Mouse (Mus musculus): Measurements from ENCODE around the gene Scd2. TPM values are rescaled to one million over a fixed set of nuclear protein-coding genes. Genes with fewer than 3 reads are reported as not detected.

Scd2 gene
- total RNA-seq, 1 experiment, result 284 TPM

DNA sequence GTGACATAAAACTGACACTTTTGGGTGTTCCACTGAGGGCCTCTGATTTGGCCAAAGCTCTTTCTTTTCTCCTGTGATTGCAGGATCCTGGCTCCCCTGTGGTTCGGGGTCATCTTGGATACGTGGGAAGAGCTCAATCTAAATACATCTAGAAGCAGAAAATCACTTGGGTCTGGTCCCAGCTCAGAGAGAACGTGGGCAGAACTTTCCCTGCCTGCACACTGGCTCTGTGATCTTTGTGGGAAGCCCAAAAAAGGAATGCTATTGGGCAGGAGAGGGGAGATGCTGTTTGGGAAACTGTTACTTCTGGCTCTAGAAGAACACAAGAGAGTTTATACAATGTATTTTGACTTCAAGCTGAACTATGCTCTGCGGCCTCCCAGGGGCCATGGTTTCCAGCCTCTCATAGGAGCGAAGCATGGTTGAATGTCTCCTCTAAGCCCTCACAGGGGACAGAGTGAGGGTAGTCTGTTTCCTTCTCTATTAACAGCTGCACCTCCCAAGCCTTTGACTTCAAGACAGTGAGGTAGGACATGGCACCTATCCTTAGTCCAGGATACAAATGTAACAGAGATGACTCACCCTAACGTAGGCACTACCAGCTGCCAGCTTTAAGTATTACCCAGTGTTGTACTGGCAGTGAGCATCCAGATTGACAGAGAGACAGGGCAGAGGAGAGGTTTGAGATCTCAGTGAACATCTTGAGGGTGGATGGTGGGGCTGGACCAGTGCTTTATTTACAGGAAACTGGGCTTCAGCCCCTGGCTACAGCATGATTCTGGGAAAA, 42.6 kb downstream of the Scd2 start:
- H3K9ac ChIP-seq (ENCODE audit: insufficient read depth, low read depth, low read length, poor library complexity, severe bottlenecking), result no peak overlapping the region
- H3K4me1 ChIP-seq (ENCODE audit: control insufficient read depth in 2 of 2, insufficient read depth in 2 of 2, low read length in 2 of 2, poor library complexity in 1 of 2), result no peaks in the 10 kb centered on the region
- no peak overlapping the region for H3K27ac ChIP-seq (ENCODE audit: insufficient read depth, low read depth, low read length, poor library complexity, severe bottlenecking)
- no peak for DNase-seq (ENCODE audit: low read depth, low spot score)
- H3K9me3 ChIP-seq (ENCODE audit: control insufficient read depth, insufficient read depth, low read depth, low read length), result no peaks in the 10 kb centered on the region
- no peak overlapping the region for H3K4me3 ChIP-seq (ENCODE audit: insufficient read depth in 1 of 2, low read depth in 1 of 2, low read length in 2 of 2, poor library complexity in 1 of 2, severe bottlenecking in 1 of 2)
- H3K36me3 ChIP-seq (ENCODE audit: control insufficient read depth, insufficient read depth, low read length, poor library complexity, severe bottlenecking), result no peaks in the 10 kb centered on the region
- in situ Hi-C loops (cut with MboI; ENCODE audit: low sequenced_read_pairs in 2 of 2, unreplicated experiment in 2 of 2), result no loop called here
- no peak for TF ChIP-seq MAFK (IDR thresholded peaks at IDR 0.05; ENCODE audit: insufficient read depth, low read depth, low read length)
- no peak for TF ChIP-seq ZNF384 (IDR thresholded peaks at IDR 0.05; ENCODE audit: low read depth, low read length)
- TF ChIP-seq CHD2 (IDR thresholded peaks at IDR 0.05; ENCODE audit: low read depth, low read length), result no peak
- no peak for TF ChIP-seq ZC3H11A (IDR thresholded peaks at IDR 0.05; ENCODE audit: borderline replicate concordance, low read depth, low read length)
- TF ChIP-seq HCFC1 (IDR thresholded peaks at IDR 0.05; ENCODE audit: borderline replicate concordance, insufficient read depth, low read length), result no peak

DNA sequence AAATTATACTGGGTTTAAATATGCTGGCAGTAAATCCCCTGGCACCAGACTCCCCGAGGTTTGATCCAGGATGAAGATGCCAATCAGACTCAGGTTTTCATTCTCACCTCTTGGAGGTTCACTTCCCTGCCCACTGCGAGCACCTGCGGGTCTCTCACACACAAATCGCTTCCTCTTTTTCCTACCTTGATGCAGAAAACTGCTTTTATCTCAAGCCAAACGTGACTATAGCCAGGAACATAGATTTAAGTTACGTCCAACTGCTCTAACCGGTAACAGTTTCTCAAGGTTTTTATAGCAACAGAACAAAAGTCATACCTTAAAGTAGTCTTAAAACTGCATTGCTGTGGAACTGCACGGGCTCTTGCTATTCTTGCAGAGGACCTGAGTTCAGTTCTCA, 56.2 kb downstream of the Scd2 start:
- in situ Hi-C loops (cut with MboI; ENCODE audit: low sequenced_read_pairs in 2 of 2, unreplicated experiment in 2 of 2), result no loop called here
- Histone ChIP-seq H3K36me3 (ENCODE audit: control insufficient read depth, insufficient read depth, low read length, poor library complexity, severe bottlenecking) (no peaks in the 10 kb centered on the region), H3K4me1 (ENCODE audit: control insufficient read depth in 2 of 2, insufficient read depth in 2 of 2, low read length in 2 of 2, poor library complexity in 1 of 2) (no peaks in the 10 kb centered on the region), H3K4me3 (ENCODE audit: insufficient read depth in 1 of 2, low read depth in 1 of 2, low read length in 2 of 2, poor library complexity in 1 of 2, severe bottlenecking in 1 of 2) (no peak overlapping the region), H3K27ac (ENCODE audit: insufficient read depth, low read depth, low read length, poor library complexity, severe bottlenecking) (no peak overlapping the region), H3K9ac (ENCODE audit: insufficient read depth, low read depth, low read length, poor library complexity, severe bottlenecking) (no peak overlapping the region), H3K9me3 (ENCODE audit: control insufficient read depth, insufficient read depth, low read depth, low read length) (no peaks in the 10 kb centered on the region)
- TF ChIP-seq ZNF384 (IDR thresholded peaks at IDR 0.05; ENCODE audit: low read depth, low read length), result no peak
- no peak for TF ChIP-seq MAFK (IDR thresholded peaks at IDR 0.05; ENCODE audit: insufficient read depth, low read depth, low read length)
- TF ChIP-seq HCFC1 (IDR thresholded peaks at IDR 0.05; ENCODE audit: borderline replicate concordance, insufficient read depth, low read length), result no peak
- no peak for TF ChIP-seq ZC3H11A (IDR thresholded peaks at IDR 0.05; ENCODE audit: borderline replicate concordance, low read depth, low read length)
- no peak for TF ChIP-seq CHD2 (IDR thresholded peaks at IDR 0.05; ENCODE audit: low read depth, low read length)
- no peak for DNase-seq (ENCODE audit: low read depth, low spot score)

GRCm38 (mm10) chr19:44351756-44352155, 58.3 kb downstream of the Scd2 start:
- TF ChIP-seq ZNF384 (IDR thresholded peaks at IDR 0.05; ENCODE audit: low read depth, low read length) (no peak), MAFK (IDR thresholded peaks at IDR 0.05; ENCODE audit: insufficient read depth, low read depth, low read length) (no peak), ZC3H11A (IDR thresholded peaks at IDR 0.05; ENCODE audit: borderline replicate concordance, low read depth, low read length) (no peak), HCFC1 (IDR thresholded peaks at IDR 0.05; ENCODE audit: borderline replicate concordance, insufficient read depth, low read length) (no peak), CHD2 (IDR thresholded peaks at IDR 0.05; ENCODE audit: low read depth, low read length) (no peak)
- Histone ChIP-seq H3K4me1 (ENCODE audit: control insufficient read depth in 2 of 2, insufficient read depth in 2 of 2, low read length in 2 of 2, poor library complexity in 1 of 2) (no peaks in the 10 kb centered on the region), H3K36me3 (ENCODE audit: control insufficient read depth, insufficient read depth, low read length, poor library complexity, severe bottlenecking) (no peaks in the 10 kb centered on the region), H3K27ac (ENCODE audit: insufficient read depth, low read depth, low read length, poor library complexity, severe bottlenecking) (no peak overlapping the region), H3K9me3 (ENCODE audit: control insufficient read depth, insufficient read depth, low read depth, low read length) (no peaks in the 10 kb centered on the region), H3K9ac (ENCODE audit: insufficient read depth, low read depth, low read length, poor library complexity, severe bottlenecking) (no peak overlapping the region), H3K4me3 (ENCODE audit: insufficient read depth in 1 of 2, low read depth in 1 of 2, low read length in 2 of 2, poor library complexity in 1 of 2, severe bottlenecking in 1 of 2) (no peak overlapping the region)
- in situ Hi-C loops (cut with MboI; ENCODE audit: low sequenced_read_pairs in 2 of 2, unreplicated experiment in 2 of 2), result no loop called here
- DNase-seq (ENCODE audit: low read depth, low spot score), result no peak

Other genes starting within 250 kb of the Scd2 start
- 20.9 and 22.7 TPM in 2 replicates for gene Erlin1, start 223.9 kb upstream of the Scd2 start, total RNA-seq (2012; rRNA removed)
- gene Chuk, start 186.2 kb upstream of the Scd2 start, total RNA-seq (2012; rRNA removed), result 52.9 and 57.4 TPM in 2 replicates
- 17.9 and 18.6 TPM in 2 replicates for gene Cwf19l1, start 157.8 kb upstream of the Scd2 start, total RNA-seq (2012; rRNA removed)
- gene Bloc1s2, start 147.2 kb upstream of the Scd2 start, total RNA-seq (2012; rRNA removed), result 77.2 and 80.5 TPM in 2 replicates
- 0.90 and 2.4 TPM in 2 replicates for gene Pkd2l1, start 101.2 kb upstream of the Scd2 start, total RNA-seq (2012; rRNA removed)
- 2.5 and 2.9 TPM in 2 replicates for gene Scd3, start 90.4 kb upstream of the Scd2 start, total RNA-seq (2012; rRNA removed)
- 0.13 TPM in 1 of 2 replicates, not detected in the other for gene Scd4, start 39.4 kb downstream of the Scd2 start, total RNA-seq (2012; rRNA removed)
- 37.2 and 45.8 TPM in 2 replicates for gene Scd1, start 114.2 kb downstream of the Scd2 start, total RNA-seq (2012; rRNA removed)
- 0.27 and 0.69 TPM in 2 replicates for gene Wnt8b, start 199.8 kb downstream of the Scd2 start, total RNA-seq (2012; rRNA removed)